Mouse (Mus musculus): ENCODE results near the gene 4930470P17Rik. TPM values are rescaled to one million over a fixed set of nuclear protein-coding genes. Genes with fewer than 3 reads are reported as not detected.

4930470P17Rik gene
- polyA plus RNA-seq (2014; fragmentation: Nextera tagmentation; extraction: Ambion mirVana), result 0.26 TPM in 1 of 2 replicates, not detected in the other

GRCm38 (mm10) chr2:170601917-170602316 lies at the start of gene 4930470P17Rik:
Gene 4930470P17Rik (minus strand): TSS chr2:170602017.
- no peak for ATAC-seq (ENCODE audit: low read depth)
- Histone ChIP-seq H3K36me3 (ENCODE audit: control insufficient read depth, insufficient read depth, low read length) (no peaks in the 10 kb centered on the region), H3K4me2 (ENCODE audit: low read depth, low read length) (no peak within 1 kb of the TSS), H3K4me3 (ENCODE audit: low read depth, low read length) (no peak within 1 kb of the TSS), H3K4me1 (ENCODE audit: control insufficient read depth, insufficient read depth, low read length) (no peaks in the 10 kb centered on the region), H3K27me3 (ENCODE audit: control insufficient read depth, insufficient read depth, low read length) (no peaks in the 10 kb centered on the region), H3K9ac (replicated peaks; ENCODE audit: low read depth, low read length) (no peak within 1 kb of the TSS), H3K27ac (ENCODE audit: low read depth, low read length) (no peak within 1 kb of the TSS), H3K9me3 (ENCODE audit: control insufficient read depth, low read length) (no peaks in the 10 kb centered on the region)
- 78% methylated on average over 9 of the region's 9 CpGs for WGBS

GRCm38 (mm10) chr2:170651483-170651882 lies 49.7 kb upstream of the 4930470P17Rik start:
- no peak overlapping the region for H3K4me3 ChIP-seq (ENCODE audit: low read depth, low read length)
- no peaks in the 10 kb centered on the region for H3K27me3 ChIP-seq (ENCODE audit: control insufficient read depth, insufficient read depth, low read length)
- H3K4me2 ChIP-seq (ENCODE audit: low read depth, low read length), result no peak overlapping the region
- 90% methylated on average over 1 of the region's 1 CpGs for WGBS
- no peaks in the 10 kb centered on the region for H3K36me3 ChIP-seq (ENCODE audit: control insufficient read depth, insufficient read depth, low read length)
- no peak for ATAC-seq (ENCODE audit: low read depth)
- H3K27ac ChIP-seq (ENCODE audit: low read depth, low read length), result no peak overlapping the region
- no peaks in the 10 kb centered on the region for H3K9me3 ChIP-seq (ENCODE audit: control insufficient read depth, low read length)
- no peaks in the 10 kb centered on the region for H3K4me1 ChIP-seq (ENCODE audit: control insufficient read depth, insufficient read depth, low read length)
- H3K9ac ChIP-seq (replicated peaks; ENCODE audit: low read depth, low read length), result no peak overlapping the region

- no peak overlapping the region for H3K9ac ChIP-seq (replicated peaks; ENCODE audit: low read depth, low read length)
- H3K4me3 ChIP-seq (ENCODE audit: low read depth, low read length), result no peak overlapping the region
- no peak overlapping the region for H3K4me2 ChIP-seq (ENCODE audit: low read depth, low read length)
- H3K36me3 ChIP-seq (ENCODE audit: control insufficient read depth, insufficient read depth, low read length), result no peaks in the 10 kb centered on the region
- no peaks in the 10 kb centered on the region for H3K27me3 ChIP-seq (ENCODE audit: control insufficient read depth, insufficient read depth, low read length)
- H3K27ac ChIP-seq (ENCODE audit: low read depth, low read length), result no peak overlapping the region
- H3K4me1 ChIP-seq (ENCODE audit: control insufficient read depth, insufficient read depth, low read length), result no peaks in the 10 kb centered on the region
- WGBS, result 69% methylated on average over 11 of the region's 11 CpGs
- no peaks in the 10 kb centered on the region for H3K9me3 ChIP-seq (ENCODE audit: control insufficient read depth, low read length)
- ATAC-seq (ENCODE audit: low read depth), result no peak
These were observed 46.7 kb upstream of the 4930470P17Rik start for GRCm38 (mm10) chr2:170648542-170648941.

GRCm38 (mm10) chr2:170646201-170646600 lies 44.4 kb upstream of the 4930470P17Rik start:
- H3K9ac ChIP-seq (replicated peaks; ENCODE audit: low read depth, low read length), result no peak overlapping the region
- no peak overlapping the region for H3K4me3 ChIP-seq (ENCODE audit: low read depth, low read length)
- H3K4me1 ChIP-seq (ENCODE audit: control insufficient read depth, insufficient read depth, low read length), result peaks cover 7% of the 10 kb centered on the region; the same call in 1 of the 2 replicates
- 95% methylated on average over 6 of the region's 6 CpGs for WGBS
- H3K4me2 ChIP-seq (ENCODE audit: low read depth, low read length), result no peak overlapping the region
- no peaks in the 10 kb centered on the region for H3K36me3 ChIP-seq (ENCODE audit: control insufficient read depth, insufficient read depth, low read length)
- H3K27ac ChIP-seq (ENCODE audit: low read depth, low read length), result no peak overlapping the region
- H3K27me3 ChIP-seq (ENCODE audit: control insufficient read depth, insufficient read depth, low read length), result no peaks in the 10 kb centered on the region
- ATAC-seq (ENCODE audit: low read depth), result no peak
- no peaks in the 10 kb centered on the region for H3K9me3 ChIP-seq (ENCODE audit: control insufficient read depth, low read length)

- Histone ChIP-seq H3K4me3 (ENCODE audit: low read depth, low read length) (no peak overlapping the region), H3K4me2 (ENCODE audit: low read depth, low read length) (no peak overlapping the region), H3K9ac (replicated peaks; ENCODE audit: low read depth, low read length) (no peak overlapping the region), H3K27me3 (ENCODE audit: control insufficient read depth, insufficient read depth, low read length) (no peaks in the 10 kb centered on the region), H3K27ac (ENCODE audit: low read depth, low read length) (no peak overlapping the region), H3K36me3 (ENCODE audit: control insufficient read depth, insufficient read depth, low read length) (no peaks in the 10 kb centered on the region), H3K4me1 (ENCODE audit: control insufficient read depth, insufficient read depth, low read length) (peaks cover 16% of the 10 kb centered on the region), H3K9me3 (ENCODE audit: control insufficient read depth, low read length) (no peaks in the 10 kb centered on the region)
- ATAC-seq (ENCODE audit: low read depth), result no peak; the same call in 1 of the 2 replicates
- 22% methylated on average over 4 of the region's 4 CpGs for WGBS
These were observed 40.6 kb upstream of the 4930470P17Rik start for GRCm38 (mm10) chr2:170642338-170642806.

- no peak for ATAC-seq (ENCODE audit: low read depth)
- H3K9ac ChIP-seq (replicated peaks; ENCODE audit: low read depth, low read length), result no peak overlapping the region
- peaks cover 16% of the 10 kb centered on the region for H3K4me1 ChIP-seq (ENCODE audit: control insufficient read depth, insufficient read depth, low read length)
- WGBS, result 82% methylated on average over 11 of the region's 11 CpGs
- H3K36me3 ChIP-seq (ENCODE audit: control insufficient read depth, insufficient read depth, low read length), result no peaks in the 10 kb centered on the region
- no peak overlapping the region for H3K27ac ChIP-seq (ENCODE audit: low read depth, low read length)
- no peak overlapping the region for H3K4me3 ChIP-seq (ENCODE audit: low read depth, low read length)
- no peak overlapping the region for H3K4me2 ChIP-seq (ENCODE audit: low read depth, low read length)
- no peaks in the 10 kb centered on the region for H3K27me3 ChIP-seq (ENCODE audit: control insufficient read depth, insufficient read depth, low read length)
- H3K9me3 ChIP-seq (ENCODE audit: control insufficient read depth, low read length), result no peaks in the 10 kb centered on the region
These were observed 38.5 kb upstream of the 4930470P17Rik start for GRCm38 (mm10) chr2:170640281-170640680.

GRCm38 (mm10) chr2:170638746-170639145 lies 36.9 kb upstream of the 4930470P17Rik start:
- H3K4me1 ChIP-seq (ENCODE audit: control insufficient read depth, insufficient read depth, low read length), result peaks cover 20% of the 10 kb centered on the region
- H3K4me2 ChIP-seq (ENCODE audit: low read depth, low read length), result no peak overlapping the region
- no peaks in the 10 kb centered on the region for H3K9me3 ChIP-seq (ENCODE audit: control insufficient read depth, low read length)
- no peak for ATAC-seq (ENCODE audit: low read depth)
- H3K27me3 ChIP-seq (ENCODE audit: control insufficient read depth, insufficient read depth, low read length), result no peaks in the 10 kb centered on the region
- H3K36me3 ChIP-seq (ENCODE audit: control insufficient read depth, insufficient read depth, low read length), result no peaks in the 10 kb centered on the region
- WGBS, result 51% methylated on average over 8 of the region's 8 CpGs
- no peak overlapping the region for H3K9ac ChIP-seq (replicated peaks; ENCODE audit: low read depth, low read length)
- H3K4me3 ChIP-seq (ENCODE audit: low read depth, low read length), result no peak overlapping the region
- 0 out of 2 replicates have a peak overlapping the region, but pooled peaks have one; percentile 12 for H3K27ac ChIP-seq (ENCODE audit: low read depth, low read length)

GRCm38 (mm10) chr2:170632998-170633622 lies 31.3 kb upstream of the 4930470P17Rik start:
- Histone ChIP-seq H3K9me3 (ENCODE audit: control insufficient read depth, low read length) (no peaks in the 10 kb centered on the region), H3K4me2 (ENCODE audit: low read depth, low read length) (no peak overlapping the region), H3K4me1 (ENCODE audit: control insufficient read depth, insufficient read depth, low read length) (peaks cover 4% of the 10 kb centered on the region; the same call in 1 of the 2 replicates), H3K9ac (replicated peaks; ENCODE audit: low read depth, low read length) (no peak overlapping the region), H3K4me3 (ENCODE audit: low read depth, low read length) (no peak overlapping the region), H3K27ac (ENCODE audit: low read depth, low read length) (no peak overlapping the region), H3K27me3 (ENCODE audit: control insufficient read depth, insufficient read depth, low read length) (no peaks in the 10 kb centered on the region), H3K36me3 (ENCODE audit: control insufficient read depth, insufficient read depth, low read length) (no peaks in the 10 kb centered on the region)
- no peak; the same call in 1 of the 2 replicates for ATAC-seq (ENCODE audit: low read depth)
- WGBS, result 91% methylated on average over 2 of the region's 2 CpGs

- no peaks in the 10 kb centered on the region for H3K27me3 ChIP-seq (ENCODE audit: control insufficient read depth, insufficient read depth, low read length)
- no peak overlapping the region for H3K4me3 ChIP-seq (ENCODE audit: low read depth, low read length)
- H3K4me2 ChIP-seq (ENCODE audit: low read depth, low read length), result no peak overlapping the region
- no peaks in the 10 kb centered on the region for H3K9me3 ChIP-seq (ENCODE audit: control insufficient read depth, low read length)
- H3K9ac ChIP-seq (replicated peaks; ENCODE audit: low read depth, low read length), result no peak overlapping the region
- no peak overlapping the region for H3K27ac ChIP-seq (ENCODE audit: low read depth, low read length)
- H3K4me1 ChIP-seq (ENCODE audit: control insufficient read depth, insufficient read depth, low read length), result peaks cover 4% of the 10 kb centered on the region; the same call in 1 of the 2 replicates
- H3K36me3 ChIP-seq (ENCODE audit: control insufficient read depth, insufficient read depth, low read length), result no peaks in the 10 kb centered on the region
- ATAC-seq (ENCODE audit: low read depth), result no peak
These were observed 30.6 kb upstream of the 4930470P17Rik start for GRCm38 (mm10) chr2:170632386-170632785.
